Mouse (Mus musculus): Measurements from ENCODE around the gene Peli1.

GRCm38 (mm10) chr11:21178343-21178742 is 87.3 kb downstream of the Peli1 start:
- TF ChIP-seq GATA1 (IDR thresholded peaks at IDR 0.05; ENCODE audit: low read length) (no peak), TAL1 (IDR thresholded peaks at IDR 0.05; ENCODE audit: low read length) (no peak)

All from erythroblast, embryonic 14.5 days (primary cell).